Mouse (Mus musculus) kidney, adult 2 months (tissue): ENCODE results near the gene B4galt1.

ENCODE experiments used
- CTCF ChIP-seq: fragments of 200-500 bp; conservative IDR thresholded peaks from 2 replicates; pipeline ENCODE4 v1.5.1; 2011; ENCODE audit warnings: low read depth, mild to moderate bottlenecking, control low read depth, low read length, moderate library complexity, mixed read lengths; ENCODE audit not compliant: insufficient read depth, insufficient read length
- POLR2A ChIP-seq: fragments of 200-500 bp; IDR thresholded peaks from one replicate; pipeline ENCODE4 v1.6.1; 2011; ENCODE audit warnings: low read depth, low read length, control low read depth

- TF ChIP-seq POLR2A (no peak), CTCF (no peak)
These were observed 21.2 kb upstream of the B4galt1 start for GRCm38 (mm10) chr4:40874794-40875552.
